Mouse (Mus musculus) erythroblast, embryonic 14.5 days (primary cell): ENCODE measurements around the gene Cacna1a.

ENCODE experiments used
- GATA1 ChIP-seq: IDR thresholded peaks from 2 replicates; pipeline ENCODE4 v1.6.1; 2012; ENCODE audit warnings: low read length, inconsistent platforms, mixed read lengths
- TAL1 ChIP-seq: IDR thresholded peaks from 3 replicates; pipeline ENCODE4 v1.6.1; 2012; ENCODE audit warnings: low read length, inconsistent platforms, mixed read lengths

DNA sequence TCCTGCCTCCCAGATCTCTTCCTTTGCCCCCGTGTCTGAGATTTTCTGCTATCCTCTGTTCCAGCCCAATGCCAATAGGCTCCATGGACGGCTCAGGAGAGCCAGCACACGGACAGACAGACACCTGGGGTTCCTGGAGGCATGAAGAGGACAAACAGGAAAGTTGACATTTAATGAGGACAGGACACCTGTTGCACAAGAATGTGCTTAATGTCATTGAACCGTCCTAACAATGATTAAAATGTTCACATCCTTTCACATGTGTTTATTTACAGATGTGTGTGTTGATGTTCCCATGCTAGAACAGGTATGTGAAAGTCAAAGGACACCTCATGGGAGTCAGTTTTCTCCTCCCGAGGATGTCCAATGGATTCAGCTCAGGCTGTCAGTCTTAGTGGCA is 254.8 kb downstream of the Cacna1a start:
- TF ChIP-seq TAL1 (no peak), GATA1 (no peak)
